In genomic region chr7:105033836-105034235, GRCm38 (mm10) we compare ENCODE assay signal across 12 mouse cellular contexts. TPM values are rescaled to one million over a fixed set of nuclear protein-coding genes. Genes with fewer than 3 reads are reported as not detected.
"Had no signal": no experiment of that assay in that cellular context is flagged by ENCODE, and none has a peak within 500 bp of the region (broad histone marks: within the 10 kb centered on the region; RNA-seq: fewer than 3 reads in every experiment).

No protein-coding gene starts in this region.

RNA-seq across cellular contexts. Expression of gene Olfr676, which starts 1.3 kb away (rescaled TPM):
- polyA plus RNA-seq: kidney, embryonic 15.5 days; limb, embryonic 12.5 days; liver, embryonic 13.5 days; liver, postnatal 0 days; lung, embryonic 16.5 days; midbrain, embryonic 12.5 days; myocyte; neural tube, embryonic 11.5 days; stomach, embryonic 14.5 days; testis, adult 2 months; thymus, adult 2 months; urinary bladder, adult 2 months had no signal

RNA-seq across cellular contexts. Expression of gene Olfr675, which starts 5.6 kb away (rescaled TPM):
- polyA plus RNA-seq: kidney, embryonic 15.5 days; limb, embryonic 12.5 days; liver, embryonic 13.5 days; liver, postnatal 0 days; lung, embryonic 16.5 days; midbrain, embryonic 12.5 days; myocyte; neural tube, embryonic 11.5 days; stomach, embryonic 14.5 days; testis, adult 2 months; thymus, adult 2 months; urinary bladder, adult 2 months had no signal

RNA-seq across cellular contexts. Expression of gene Olfr677, which starts 17.3 kb away (rescaled TPM):
- polyA plus RNA-seq: kidney, embryonic 15.5 days; limb, embryonic 12.5 days; liver, embryonic 13.5 days; liver, postnatal 0 days; lung, embryonic 16.5 days; midbrain, embryonic 12.5 days; myocyte; neural tube, embryonic 11.5 days; stomach, embryonic 14.5 days; testis, adult 2 months; thymus, adult 2 months; urinary bladder, adult 2 months had no signal

RNA-seq across cellular contexts. Expression of gene Olfr678, which starts 30.4 kb away (rescaled TPM):
- polyA plus RNA-seq: kidney, embryonic 15.5 days; limb, embryonic 12.5 days; liver, embryonic 13.5 days; liver, postnatal 0 days; lung, embryonic 16.5 days; midbrain, embryonic 12.5 days; myocyte; neural tube, embryonic 11.5 days; stomach, embryonic 14.5 days; testis, adult 2 months; thymus, adult 2 months; urinary bladder, adult 2 months had no signal

RNA-seq across cellular contexts. Expression of gene Olfr672, which starts 32.0 kb away (rescaled TPM):
- polyA plus RNA-seq: kidney, embryonic 15.5 days; limb, embryonic 12.5 days; liver, embryonic 13.5 days; liver, postnatal 0 days; lung, embryonic 16.5 days; midbrain, embryonic 12.5 days; myocyte; neural tube, embryonic 11.5 days; stomach, embryonic 14.5 days; testis, adult 2 months; thymus, adult 2 months; urinary bladder, adult 2 months had no signal
